In genomic region chr5:30496821-30497220, GRCm38 (mm10) we compare ENCODE assay signal across 25 mouse cellular contexts. TPM values are rescaled to one million over a fixed set of nuclear protein-coding genes. Genes with fewer than 3 reads are reported as not detected.
DNase-seq lines count a peak whose midpoint lies in the region; ATAC-seq lines count a peak whose summit lies in the region.
"Had no signal": no experiment of that assay in that cellular context is flagged by ENCODE, and none has a peak within 500 bp of the region (broad histone marks: within the 10 kb centered on the region; RNA-seq: fewer than 3 reads in every experiment).

No protein-coding gene starts in this region.

- ATAC-seq in embryonic facial prominence, embryonic 11.5 days (replicated peaks; ENCODE audit: insufficient number of reproducible peaks, low FRiP score, low TSS enrichment, low read depth): no peak
- ATAC-seq in limb, embryonic 11.5 days (ENCODE audit: insufficient number of reproducible peaks, low FRiP score, low TSS enrichment, low read depth): no peak
- no peak for ATAC-seq in limb, embryonic 15.5 days (ENCODE audit: insufficient number of reproducible peaks, low FRiP score, low TSS enrichment, low read depth)
- ATAC-seq: CD4-positive, CD25-positive, alpha-beta regulatory T cell, adult 4 months; forebrain, postnatal 0 days; hindbrain, postnatal 0 days; intestine, embryonic 15.5 days had no signal

- no peak overlapping the region for H3K9ac ChIP-seq in embryonic facial prominence, embryonic 11.5 days (replicated peaks; ENCODE audit: low read length)
- no peak overlapping the region for H3K9ac ChIP-seq in limb, embryonic 11.5 days (ENCODE audit: low read length)
- no peak overlapping the region for H3K9ac ChIP-seq in limb, embryonic 15.5 days
- H3K9ac ChIP-seq: forebrain, embryonic 12.5 days; forebrain, postnatal 0 days; heart, embryonic 15.5 days; hindbrain, embryonic 13.5 days; intestine, embryonic 15.5 days had no signal

- no peaks in the 10 kb centered on the region for H3K9me3 ChIP-seq in embryonic facial prominence, embryonic 10.5 days
- no peaks in the 10 kb centered on the region for H3K9me3 ChIP-seq in embryonic facial prominence, embryonic 11.5 days (replicated peaks; ENCODE audit: control insufficient read depth, low read length)
- H3K9me3 ChIP-seq in limb, embryonic 11.5 days (ENCODE audit: control insufficient read depth, low read length): no peaks in the 10 kb centered on the region
- no peaks in the 10 kb centered on the region for H3K9me3 ChIP-seq in limb, embryonic 15.5 days
- H3K9me3 ChIP-seq: forebrain, embryonic 12.5 days; G1E; heart, embryonic 15.5 days; hindbrain, embryonic 13.5 days; intestine, embryonic 15.5 days had no signal

- H3K4me1 ChIP-seq in embryonic facial prominence, embryonic 10.5 days: peaks cover 33% of the 10 kb centered on the region
- H3K4me1 ChIP-seq in embryonic facial prominence, embryonic 11.5 days (ENCODE audit: control insufficient read depth, insufficient read depth, low read length): peaks cover 3% of the 10 kb centered on the region; the same call in 1 of the 2 replicates
- peaks cover 12% of the 10 kb centered on the region for H3K4me1 ChIP-seq in limb, embryonic 11.5 days (ENCODE audit: control insufficient read depth, insufficient read depth, low read length)
- H3K4me1 ChIP-seq in limb, embryonic 15.5 days: peaks cover 21% of the 10 kb centered on the region
- H3K4me1 ChIP-seq: forebrain, embryonic 12.5 days; hindbrain, embryonic 13.5 days; intestine, embryonic 15.5 days had no signal

- H3K4me2 ChIP-seq in embryonic facial prominence, embryonic 11.5 days (ENCODE audit: low read depth, low read length): no peak overlapping the region
- H3K4me2 ChIP-seq in limb, embryonic 11.5 days (ENCODE audit: low read depth, severe bottlenecking): no peak overlapping the region
- H3K4me2 ChIP-seq in limb, embryonic 15.5 days: no peak overlapping the region
- H3K4me2 ChIP-seq: forebrain, embryonic 12.5 days; heart, embryonic 11.5 days; heart, embryonic 15.5 days; hindbrain, embryonic 13.5 days; intestine, embryonic 15.5 days had no signal

- intact Hi-C loops in left cerebral cortex, postnatal 10 days (cut with DNase I): no loop called here

- WGBS in embryonic facial prominence, embryonic 10.5 days: 71% methylated on average over 8 of the region's 8 CpGs
- 59% methylated on average over 8 of the region's 8 CpGs for WGBS in embryonic facial prominence, embryonic 11.5 days
- WGBS in limb, embryonic 11.5 days: 52% methylated on average over 8 of the region's 8 CpGs
- 49% methylated on average over 8 of the region's 8 CpGs for WGBS in limb, embryonic 15.5 days

- no peaks in the 10 kb centered on the region for H3K27me3 ChIP-seq in embryonic facial prominence, embryonic 10.5 days (replicated peaks; ENCODE audit: low read depth, poor library complexity, severe bottlenecking)
- no peaks in the 10 kb centered on the region for H3K27me3 ChIP-seq in embryonic facial prominence, embryonic 11.5 days (ENCODE audit: control insufficient read depth, insufficient read depth, low read length)
- no peaks in the 10 kb centered on the region for H3K27me3 ChIP-seq in limb, embryonic 11.5 days (ENCODE audit: control insufficient read depth, insufficient read depth, low read length)
- no peaks in the 10 kb centered on the region for H3K27me3 ChIP-seq in limb, embryonic 15.5 days
- H3K27me3 ChIP-seq: heart, embryonic 15.5 days; hindbrain, embryonic 13.5 days; intestine, embryonic 15.5 days had no signal

- H3K27ac ChIP-seq in embryonic facial prominence, embryonic 10.5 days (replicated peaks): peak overlapping the region; percentile 77
- 0 out of 2 replicates have a peak overlapping the region, but pooled peaks have one; percentile 3 for H3K27ac ChIP-seq in embryonic facial prominence, embryonic 11.5 days (replicated peaks; ENCODE audit: low read depth, low read length)
- H3K27ac ChIP-seq in limb, embryonic 11.5 days (replicated peaks; ENCODE audit: low read depth, low read length): peak overlapping the region; percentile 70
- 0 out of 2 replicates have a peak overlapping the region, but pooled peaks have one; percentile 60 for H3K27ac ChIP-seq in limb, embryonic 15.5 days
- H3K27ac ChIP-seq: forebrain, embryonic 12.5 days; heart, adult 2 months; heart, embryonic 15.5 days; hindbrain, embryonic 13.5 days; hindbrain, postnatal 0 days; intestine, embryonic 15.5 days had no signal

- no peaks in the 10 kb centered on the region for H3K36me3 ChIP-seq in embryonic facial prominence, embryonic 10.5 days (replicated peaks)
- H3K36me3 ChIP-seq in embryonic facial prominence, embryonic 11.5 days (replicated peaks; ENCODE audit: control insufficient read depth, insufficient read depth, low read depth, low read length): no peaks in the 10 kb centered on the region
- H3K36me3 ChIP-seq in limb, embryonic 11.5 days (ENCODE audit: control insufficient read depth, insufficient read depth, low read length): no peaks in the 10 kb centered on the region
- no peaks in the 10 kb centered on the region for H3K36me3 ChIP-seq in limb, embryonic 15.5 days
- H3K36me3 ChIP-seq: forebrain, embryonic 12.5 days; G1E; heart, embryonic 15.5 days; hindbrain, embryonic 13.5 days; intestine, embryonic 15.5 days had no signal

- no peak overlapping the region for H3K4me3 ChIP-seq in embryonic facial prominence, embryonic 10.5 days
- no peak overlapping the region for H3K4me3 ChIP-seq in embryonic facial prominence, embryonic 11.5 days (ENCODE audit: low read depth, low read length)
- no peak overlapping the region for H3K4me3 ChIP-seq in limb, embryonic 11.5 days (ENCODE audit: low read depth, low read length)
- H3K4me3 ChIP-seq in limb, embryonic 15.5 days: no peak overlapping the region
- H3K4me3 ChIP-seq: forebrain, embryonic 12.5 days; heart, adult 2 months; heart, embryonic 15.5 days; hindbrain, embryonic 13.5 days; intestine, embryonic 15.5 days had no signal

- DNase-seq in embryonic facial prominence, embryonic 10.5 days (ENCODE audit: low spot score): peak; percentile 33
- DNase-seq in embryonic facial prominence, embryonic 11.5 days (ENCODE audit: low spot score): no peak
- peak; percentile 53 for DNase-seq in limb, embryonic 11.5 days (ENCODE audit: low spot score)
- DNase-seq in adrenal gland, postnatal 10 days: no peak
- no peak for DNase-seq in right cerebral cortex, postnatal 10 days (ENCODE audit: low spot score in 2 of 2)
- DNase-seq in left cerebral cortex, postnatal 10 days (ENCODE audit: extremely low spot score in 1 of 2, low spot score in 2 of 2): no peak
- DNase-seq: adrenal gland, postnatal 14 days; cerebellum, adult 2 months; cerebellum, postnatal 10 days; forebrain, postnatal 0 days; gastrocnemius, postnatal 14 days; heart, adult 2 months; heart, postnatal 14 days had no signal

RNA-seq across cellular contexts. Expression of gene 1700001C02Rik, which starts 31.0 kb away (rescaled TPM):
- polyA plus RNA-seq in embryonic facial prominence, embryonic 10.5 days (2016; fragmentation: Nextera tagmentation; extraction: Ambion mirVana): not detected in 2 replicates
- polyA plus RNA-seq in embryonic facial prominence, embryonic 11.5 days (2014; fragmentation: Nextera tagmentation; extraction: Ambion mirVana): not detected in 2 replicates
- not detected in 2 replicates for polyA plus RNA-seq in limb, embryonic 11.5 days (2014; fragmentation: Nextera tagmentation; extraction: Ambion mirVana)
- not detected in 2 replicates for polyA plus RNA-seq in limb, embryonic 15.5 days (2015; fragmentation: Nextera tagmentation; extraction: Ambion mirVana)
- not detected for total RNA-seq in adrenal gland, postnatal 10 days (2021)
- total RNA-seq in left cerebral cortex, postnatal 10 days (2021): not detected
- total RNA-seq: adrenal gland, postnatal 14 days; common myeloid progenitor, adult 5-6 weeks; G1E; gastrocnemius, adult 18-20 months; gastrocnemius, postnatal 14 days; heart, adult 2 months; heart, postnatal 14 days; hematopoietic stem cell, adult 5-6 weeks; hindbrain, postnatal 0 days had no signal
- polyA plus RNA-seq: CD4-positive, CD25-positive, alpha-beta regulatory T cell, adult 4 months; forebrain, embryonic 12.5 days; G1E; heart, embryonic 11.5 days; heart, embryonic 15.5 days; intestine, embryonic 15.5 days had no signal

RNA-seq across cellular contexts. Expression of gene Otof, which starts 35.1 kb away (rescaled TPM):
- polyA plus RNA-seq in embryonic facial prominence, embryonic 10.5 days (2016; fragmentation: Nextera tagmentation; extraction: Ambion mirVana): 0.05 TPM in 1 of 2 replicates, not detected in the other
- polyA plus RNA-seq in embryonic facial prominence, embryonic 11.5 days (2014; fragmentation: Nextera tagmentation; extraction: Ambion mirVana): 0.14 and 0.17 TPM in 2 replicates
- 0.07 TPM in 1 of 2 replicates, not detected in the other for polyA plus RNA-seq in limb, embryonic 11.5 days (2014; fragmentation: Nextera tagmentation; extraction: Ambion mirVana)
- 0.30 and 0.33 TPM in 2 replicates for polyA plus RNA-seq in limb, embryonic 15.5 days (2015; fragmentation: Nextera tagmentation; extraction: Ambion mirVana)
- under 1 TPM; 0.09 to 0.12 TPM for total RNA-seq in adrenal gland, postnatal 10 days (2021)
- total RNA-seq in left cerebral cortex, postnatal 10 days (2021): 10 to 100 TPM; 11.5 to 12.4 TPM
- total RNA-seq: common myeloid progenitor, adult 5-6 weeks; heart, adult 2 months; heart, postnatal 14 days; hematopoietic stem cell, adult 5-6 weeks had no signal
- polyA plus RNA-seq: CD4-positive, CD25-positive, alpha-beta regulatory T cell, adult 4 months; G1E had no signal

RNA-seq across cellular contexts. Expression of gene Cib4, which starts 48.8 kb away (rescaled TPM):
- polyA plus RNA-seq in embryonic facial prominence, embryonic 10.5 days (2016; fragmentation: Nextera tagmentation; extraction: Ambion mirVana): not detected in 2 replicates
- polyA plus RNA-seq in embryonic facial prominence, embryonic 11.5 days (2014; fragmentation: Nextera tagmentation; extraction: Ambion mirVana): not detected in 2 replicates
- not detected in 2 replicates for polyA plus RNA-seq in limb, embryonic 11.5 days (2014; fragmentation: Nextera tagmentation; extraction: Ambion mirVana)
- not detected in 2 replicates for polyA plus RNA-seq in limb, embryonic 15.5 days (2015; fragmentation: Nextera tagmentation; extraction: Ambion mirVana)
- 1 to 10 TPM in 1 of 2 experiments, under 1 TPM in 1; 0.67 to 1.1 TPM for total RNA-seq in adrenal gland, postnatal 10 days (2021)
- total RNA-seq in left cerebral cortex, postnatal 10 days (2021): not detected
- total RNA-seq: common myeloid progenitor, adult 5-6 weeks; forebrain, postnatal 0 days; G1E; gastrocnemius, adult 18-20 months; gastrocnemius, postnatal 14 days; heart, adult 2 months; heart, postnatal 14 days; hematopoietic stem cell, adult 5-6 weeks; hindbrain, postnatal 0 days had no signal
- polyA plus RNA-seq: CD4-positive, CD25-positive, alpha-beta regulatory T cell, adult 4 months; cerebellum, adult 2 months; forebrain, embryonic 12.5 days; forebrain, postnatal 0 days; G1E; heart, adult 2 months; heart, embryonic 11.5 days; heart, embryonic 15.5 days; hindbrain, embryonic 13.5 days; hindbrain, postnatal 0 days; intestine, embryonic 15.5 days had no signal

Comparison
In these comparisons a context has a peak if more than half of its experiments do, and no peak if none do; other contexts are left out.
1. DNase-seq: peak in embryonic facial prominence, embryonic 10.5 days (single experiment) and limb, embryonic 11.5 days (single experiment); none in embryonic facial prominence, embryonic 11.5 days (single experiment), adrenal gland, postnatal 10 days (single experiment), right cerebral cortex, postnatal 10 days (0 of 2) and left cerebral cortex, postnatal 10 days (0 of 2).
2. H3K27ac ChIP-seq: peak in every context shown above with its lines; median percentile 77 in embryonic facial prominence, embryonic 10.5 days; 70 in limb, embryonic 11.5 days; 60 in limb, embryonic 15.5 days; 3 in embryonic facial prominence, embryonic 11.5 days.